Mouse (Mus musculus) MEL (cell line): ENCODE data around the gene Ppargc1a. TPM values are rescaled to one million over a fixed set of nuclear protein-coding genes. Genes with fewer than 3 reads are reported as not detected.

ENCODE experiments used
- DNase-seq: peaks from one replicate; pipeline ENCODE4 v3.0.0; 2011; ENCODE audit warnings: low read depth, low spot score
- H3K27ac ChIP-seq: 2 replicates; pipeline ENCODE4 v1.5.1; 2012; ENCODE audit warnings: low read depth, mild to moderate bottlenecking, control low read depth, low read length, moderate library complexity; ENCODE audit not compliant: control insufficient read depth
- H3K27me3 ChIP-seq, 2 experiments: fragments of 150-350 bp in 1 of 2; sonication (generic) in 1 of 2; 2 replicates each; pipeline ENCODE4 v1.6.1; 2012; ENCODE audit warnings: low read length in 2 of 2, mild to moderate bottlenecking in 2 of 2, improper control_type of control experiment in 1 of 2, moderate library complexity in 1 of 2; ENCODE audit not compliant: insufficient read depth in 2 of 2, control insufficient read depth in 1 of 2
- H3K36me3 ChIP-seq, 2 experiments: 2 replicates each; pipeline ENCODE4 v1.6.1; 2012 to 2014; ENCODE audit warnings: low read length in 2 of 2, improper control_type of control experiment in 1 of 2, inconsistent platforms in 1 of 2, mild to moderate bottlenecking in 1 of 2; ENCODE audit not compliant: insufficient read depth in 2 of 2, control insufficient read depth in 1 of 2
- H3K4me1 ChIP-seq, 2 experiments: fragments of 150-350 bp in 1 of 2; sonication (generic) in 1 of 2; 2 replicates each; pipeline ENCODE4 v1.6.1; 2012; ENCODE audit warnings: low read length in 2 of 2, improper control_type of control experiment in 1 of 2, mild to moderate bottlenecking in 1 of 2; ENCODE audit not compliant: insufficient read depth in 2 of 2, control insufficient read depth in 1 of 2
- H3K4me3 ChIP-seq, 2 experiments: fragments of 150-350 bp in 1 of 2; sonication (generic) in 1 of 2; 2 replicates each; pipeline ENCODE4 v1.5.1; 2012; ENCODE audit warnings: low read depth in 2 of 2, low read length in 2 of 2, mild to moderate bottlenecking in 2 of 2, moderate library complexity in 2 of 2, control low read depth in 1 of 2, improper control_type of control experiment in 1 of 2; ENCODE audit not compliant: control insufficient read depth in 1 of 2, insufficient read depth in 1 of 2
- H3K79me2 ChIP-seq: 2 replicates; pipeline ENCODE4 v1.6.1; 2012; ENCODE audit warnings: mild to moderate bottlenecking, low read length, moderate library complexity; ENCODE audit not compliant: control insufficient read depth, poor library complexity, insufficient read depth
- H3K9ac ChIP-seq: 2 replicates; pipeline ENCODE4 v1.6.1; 2012; ENCODE audit warnings: low read depth, mild to moderate bottlenecking, control low read depth, low read length, moderate library complexity; ENCODE audit not compliant: control insufficient read depth, poor library complexity, severe bottlenecking
- H3K9me3 ChIP-seq: fragments of 150-350 bp; sonication (generic); replicated peaks from 2 replicates; pipeline ENCODE4 v1.6.1; 2012; ENCODE audit warnings: mild to moderate bottlenecking, low read length, improper control_type of control experiment, moderate library complexity; ENCODE audit not compliant: insufficient read depth
- CHD1 ChIP-seq: IDR thresholded peaks from 2 replicates; pipeline ENCODE4 v1.6.1; 2012; ENCODE audit warnings: low read depth, mild to moderate bottlenecking, inconsistent platforms, low read length, improper control_type of control experiment
- CTCF ChIP-seq, 3 experiments: IDR thresholded peaks in 2 of 3; conservative IDR thresholded peaks in 1 of 3; 2 replicates each; pipeline ENCODE4 v1.5.1; 2011 to 2012; ENCODE audit warnings: low read length in 3 of 3, low read depth in 2 of 3, mild to moderate bottlenecking in 2 of 3, improper control_type of control experiment in 1 of 3, inconsistent platforms in 1 of 3, mixed read lengths in 1 of 3, moderate library complexity in 1 of 3; ENCODE audit not compliant: control insufficient read depth in 1 of 3, insufficient read depth in 1 of 3, poor library complexity in 1 of 3, severe bottlenecking in 1 of 3
- ELF1 ChIP-seq: IDR thresholded peaks from 2 replicates; pipeline ENCODE4 v1.6.1; 2014; ENCODE audit warnings: low read depth, mild to moderate bottlenecking, inconsistent platforms, low read length, improper control_type of control experiment, moderate library complexity
- KAT2A ChIP-seq: conservative IDR thresholded peaks from 2 replicates; pipeline ENCODE4 v1.6.1; 2012; ENCODE audit warnings: low read depth, low read length, improper control_type of control experiment, inconsistent platforms
- MAFK ChIP-seq: IDR thresholded peaks from 2 replicates; pipeline ENCODE4 v1.6.1; 2011; ENCODE audit warnings: low read depth, mild to moderate bottlenecking, low read length, improper control_type of control experiment, borderline replicate concordance
- NELFE ChIP-seq: IDR thresholded peaks from 2 replicates; pipeline ENCODE4 v1.6.1; 2011; ENCODE audit warnings: low read depth, low read length, improper control_type of control experiment
- POLR2AphosphoS5 ChIP-seq: IDR thresholded peaks from 2 replicates; pipeline ENCODE4 v1.6.1; 2012; ENCODE audit warnings: low read depth, borderline replicate concordance, mild to moderate bottlenecking, inconsistent platforms, low read length, moderate library complexity, mixed read lengths
- RAD21 ChIP-seq: IDR thresholded peaks from 2 replicates; pipeline ENCODE4 v1.6.1; 2011; ENCODE audit warnings: mild to moderate bottlenecking, low read depth, low read length, improper control_type of control experiment
- TBP ChIP-seq: IDR thresholded peaks from 2 replicates; pipeline ENCODE4 v1.8.0; 2011; ENCODE audit warnings: low read depth, low read length, improper control_type of control experiment
- USF2 ChIP-seq, 2 experiments: IDR thresholded peaks; 2 replicates each; pipeline ENCODE4 v1.6.1; 2011 to 2012; ENCODE audit warnings: improper control_type of control experiment in 2 of 2, low read length in 2 of 2, borderline replicate concordance in 1 of 2, inconsistent platforms in 1 of 2, low read depth in 1 of 2, mild to moderate bottlenecking in 1 of 2; ENCODE audit not compliant: insufficient read depth in 1 of 2
- ZMIZ1 ChIP-seq: IDR thresholded peaks from 2 replicates; pipeline ENCODE4 v1.6.1; 2012; ENCODE audit warnings: low read depth, mild to moderate bottlenecking, inconsistent platforms, low read length, improper control_type of control experiment, moderate library complexity
- ZNF384 ChIP-seq: IDR thresholded peaks from 2 replicates; pipeline ENCODE4 v1.6.1; 2012; ENCODE audit warnings: low read depth, mild to moderate bottlenecking, inconsistent platforms, low read length, improper control_type of control experiment
- polyA plus RNA-seq, 2 experiments: library from polyadenylated mRNA; stranded (reverse) in 1 of 2; unstranded in 1 of 2; fragments of >175 nt in 1 of 2; fragments of >200 nt in 1 of 2; gene quantifications; 2 replicates each; pipeline versions ENCODE4 v1.2.1 to v1.2.4; 2012; ENCODE audit warnings: low replicate concordance in 2 of 2, low read depth in 1 of 2; ENCODE audit not compliant: insufficient read length in 2 of 2, insufficient read depth in 1 of 2, missing spikeins in 1 of 2
- total RNA-seq: library from RNA; depleted of rRNA; stranded (reverse); fragments of 300-350 nt; gene quantifications from 2 replicates; pipeline ENCODE4 v1.2.3, GENCODE M21; 2012

Ppargc1a gene
- total and polyA plus RNA-seq, 3 experiments, result 0.04 to 0.06 TPM; not detected in 1

DNA sequence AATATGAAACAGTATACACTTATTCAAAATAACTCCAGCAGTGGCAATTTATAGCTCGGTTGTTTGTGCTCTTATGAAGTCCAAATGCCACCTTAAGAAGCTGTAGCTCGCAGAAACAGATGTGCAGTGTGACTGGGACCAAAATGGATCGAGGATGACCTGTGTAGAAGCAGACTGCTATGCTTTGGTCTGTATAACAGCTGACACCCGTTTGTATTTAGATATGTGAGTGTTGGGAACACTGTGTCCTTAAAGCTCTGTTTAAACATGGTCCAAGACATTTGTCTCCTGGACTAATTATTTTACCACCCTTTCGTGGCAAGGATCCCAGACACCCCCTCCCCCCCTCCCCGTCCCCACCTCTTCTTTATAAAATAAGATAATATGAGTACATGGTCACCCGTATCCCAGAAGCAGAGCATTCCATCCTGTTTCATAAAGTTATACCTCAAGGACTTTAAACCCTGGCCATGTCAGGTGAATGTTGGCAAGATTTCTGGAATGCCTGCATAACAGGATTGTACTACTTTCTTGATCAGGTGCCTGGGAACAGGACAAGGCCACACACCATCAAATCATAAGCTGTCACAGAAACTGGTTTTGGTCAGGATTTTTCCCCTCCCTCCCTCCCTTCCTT is 30.4 kb downstream of the Ppargc1a start:
- Histone ChIP-seq H3K27ac (no peak overlapping the region), H3K4me3 (no peak overlapping the region)
- no peak for DNase-seq
- TF ChIP-seq KAT2A, result no peak
- TF ChIP-seq, all 39 proteins: peak for 0
- Histone ChIP-seq H3K27me3 (no peaks in the 10 kb centered on the region), H3K9ac (no peak overlapping the region), H3K36me3 (no peaks in the 10 kb centered on the region), H3K9me3 (no peaks in the 10 kb centered on the region), H3K79me2 (no peaks in the 10 kb centered on the region), H3K4me1 (no peaks in the 10 kb centered on the region)

DNA sequence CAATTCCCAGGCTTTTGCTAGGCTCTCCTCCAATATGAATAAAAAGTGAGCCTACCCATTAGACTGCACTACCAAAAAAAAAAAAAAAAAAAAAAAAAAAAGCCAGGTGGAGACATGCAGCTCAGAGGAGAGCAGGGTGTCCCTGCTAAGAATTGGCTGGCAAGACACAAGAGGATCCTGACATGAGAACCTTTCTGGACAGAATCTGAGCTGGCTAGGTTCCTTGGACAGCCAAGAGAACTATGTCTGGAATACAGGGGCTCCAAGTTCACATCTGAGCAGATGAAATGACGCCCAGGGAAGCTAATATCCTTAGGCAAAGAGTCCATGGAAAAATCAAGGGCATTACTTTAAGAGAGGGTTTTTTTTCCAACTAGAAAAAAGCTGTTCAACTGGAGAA is 33.1 kb downstream of the Ppargc1a start:
- TF ChIP-seq ZMIZ1, result no peak
- no peak for TF ChIP-seq ELF1
- no peak for TF ChIP-seq NELFE
- no peak for TF ChIP-seq USF2 (IDR thresholded peaks at IDR 0.05; ENCODE audit: borderline replicate concordance in 1 of 2, insufficient read depth in 1 of 2, low read depth in 1 of 2, low read length in 2 of 2)
- TF ChIP-seq CTCF (IDR thresholded peaks at IDR 0.05 in 2 of 3, conservative IDR thresholded peaks at IDR 0.05 in 1 of 3; ENCODE audit: control insufficient read depth in 1 of 3, insufficient read depth in 1 of 3, low read depth in 2 of 3, low read length in 3 of 3, poor library complexity in 1 of 3, severe bottlenecking in 1 of 3), result no peak
- TF ChIP-seq, all 39 proteins: peak for 0
- no peak overlapping the region for H3K9ac ChIP-seq
- no peaks in the 10 kb centered on the region for H3K27me3 ChIP-seq
- no peak overlapping the region for H3K27ac ChIP-seq
- no peaks in the 10 kb centered on the region for H3K9me3 ChIP-seq
- H3K36me3 ChIP-seq, result no peaks in the 10 kb centered on the region
- no peaks in the 10 kb centered on the region for H3K4me1 ChIP-seq
- H3K79me2 ChIP-seq, result no peaks in the 10 kb centered on the region
- no peak for DNase-seq
- H3K4me3 ChIP-seq, result no peak overlapping the region

DNA sequence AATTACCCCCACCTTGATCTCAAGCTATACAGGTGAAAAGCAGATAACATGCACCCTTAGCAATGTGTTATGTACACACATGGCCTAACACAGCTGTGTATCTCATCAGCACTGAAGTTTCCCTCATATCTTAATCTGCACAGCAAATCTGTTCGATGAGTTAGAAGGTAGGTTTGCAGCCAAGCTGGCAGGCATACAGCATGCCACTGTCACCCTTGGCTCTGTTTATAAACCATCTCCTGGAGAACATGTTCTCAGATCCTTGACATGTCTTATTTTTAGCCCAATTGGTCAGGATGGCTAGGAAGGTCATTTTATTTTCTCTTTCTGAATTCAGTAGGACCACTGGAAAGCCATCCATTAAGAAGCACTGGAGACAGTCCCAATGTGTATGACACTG is 36.2 kb downstream of the Ppargc1a start:
- no peak for DNase-seq
- Histone ChIP-seq H3K36me3 (no peaks in the 10 kb centered on the region), H3K27me3 (0 out of 4 replicates have a peak, but pooled peaks cover 0 to 1% of the 10 kb centered on the region in 2 experiments), H3K4me1 (no peaks in the 10 kb centered on the region), H3K9ac (no peak overlapping the region), H3K27ac (no peak overlapping the region), H3K79me2 (no peaks in the 10 kb centered on the region), H3K4me3 (no peak overlapping the region), H3K9me3 (no peaks in the 10 kb centered on the region)
- TF ChIP-seq ELF1, result no peak
- no peak for TF ChIP-seq ZNF384
- TF ChIP-seq MAFK, result no peak
- no peak for TF ChIP-seq TBP
- TF ChIP-seq CHD1, result no peak
- TF ChIP-seq RAD21, result no peak
- no peak for TF ChIP-seq POLR2AphosphoS5
